Mouse (Mus musculus): ENCODE measurements around the gene Kctd15. TPM values are rescaled to one million over a fixed set of nuclear protein-coding genes. Genes with fewer than 3 reads are reported as not detected.

Kctd15 gene
- polyA plus RNA-seq (2012; rRNA removed) = 25.0 and 25.4 TPM in 2 replicates

DNA sequence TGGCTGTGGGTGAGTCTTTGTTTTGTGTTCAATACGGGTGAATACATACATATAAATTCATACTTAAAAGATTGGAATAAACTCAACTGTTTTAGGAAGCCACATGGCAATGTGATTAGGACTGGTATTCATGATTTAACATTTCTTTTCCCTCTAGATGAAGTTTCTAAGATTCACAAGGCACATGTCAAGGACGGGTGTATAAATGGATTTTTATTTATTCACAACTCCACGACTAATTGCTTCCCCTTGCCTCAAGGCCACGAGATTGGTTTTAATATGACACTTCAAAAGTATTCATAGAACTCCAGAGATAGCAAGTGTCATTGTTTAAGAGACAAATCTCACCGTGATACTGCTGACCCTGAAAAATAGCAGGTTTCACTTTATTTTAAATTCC is at the start of gene Kctd15:
Gene Kctd15, minus strand, starts transcription at position 101 of the 400 bp plus-strand sequence.
- no peak for DNase-seq (ENCODE audit: extremely low spot score in 1 of 2, low spot score in 1 of 2)

DNA sequence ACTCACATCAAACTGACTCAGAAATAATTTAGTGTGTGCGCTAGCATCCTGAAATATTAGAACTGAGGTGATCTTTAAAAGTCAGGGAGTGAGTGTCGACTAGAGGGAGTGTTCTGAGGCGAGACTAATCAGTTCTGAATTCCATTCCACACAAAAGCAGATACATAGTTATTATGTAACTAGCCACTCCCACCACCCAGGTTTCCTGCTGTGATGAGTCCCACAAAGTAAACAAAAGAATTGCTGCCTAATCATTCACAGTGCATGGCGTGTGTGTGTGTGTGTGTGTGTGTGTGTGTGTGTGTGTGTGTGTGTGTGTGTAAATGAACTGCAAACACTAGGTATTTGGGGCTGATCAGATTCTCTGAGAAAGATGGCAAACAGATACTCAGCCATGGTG is 47.9 kb upstream of the Kctd15 start:
- DNase-seq (ENCODE audit: extremely low spot score in 1 of 2, low spot score in 1 of 2) = no peak

DNA sequence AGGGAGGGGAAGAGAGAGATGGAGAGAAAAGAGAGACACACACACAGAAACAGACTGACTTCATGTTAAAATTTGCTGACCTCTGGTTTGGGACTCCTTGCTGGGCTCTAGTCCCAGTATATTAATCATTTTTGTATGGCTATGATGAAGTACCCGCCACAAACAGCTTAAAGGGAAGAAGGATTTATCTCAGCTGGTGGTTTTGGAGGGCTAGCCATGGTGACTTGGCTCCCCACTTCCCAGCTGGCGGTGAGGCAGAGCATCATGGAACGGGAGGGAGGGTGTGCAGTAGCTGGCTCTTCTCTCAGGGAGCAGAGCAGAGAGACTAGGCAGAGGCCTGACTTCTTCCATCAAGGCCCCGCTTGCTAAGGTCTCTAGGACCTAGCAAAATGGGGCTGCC is 46.9 kb upstream of the Kctd15 start:
- no peak for DNase-seq (ENCODE audit: extremely low spot score in 1 of 2, low spot score in 1 of 2)

DNA sequence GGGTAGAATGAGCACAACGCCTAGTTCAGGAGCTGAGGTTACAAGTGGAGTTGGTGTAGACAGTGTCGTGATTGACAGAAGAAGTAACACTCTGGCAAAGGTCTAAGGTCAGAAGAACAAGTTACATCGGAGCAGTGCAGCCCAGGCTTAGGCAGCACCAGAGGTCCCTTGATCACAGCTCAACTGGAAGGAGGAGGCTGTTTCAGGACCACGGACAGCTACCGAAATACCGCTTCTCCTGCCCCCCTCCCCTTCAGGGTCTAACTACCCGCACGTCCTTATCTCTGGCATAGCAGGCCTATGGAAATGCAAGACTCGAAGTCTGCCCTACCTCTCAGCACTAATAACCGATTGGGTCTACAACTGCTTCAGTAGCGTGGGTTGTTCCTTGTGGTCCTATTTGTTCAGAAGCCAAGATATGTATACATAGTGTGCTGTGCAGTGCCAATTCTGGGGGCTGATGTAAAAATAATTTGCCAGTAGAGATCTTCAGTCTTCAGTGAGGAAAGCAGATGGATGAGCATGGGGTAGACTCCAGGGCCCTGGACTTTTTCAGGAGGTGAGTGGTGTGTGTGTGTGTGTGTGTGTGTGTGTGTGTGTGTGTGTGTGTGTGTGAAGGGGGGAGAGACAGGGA is 46.3 kb upstream of the Kctd15 start:
- DNase-seq (ENCODE audit: extremely low spot score in 1 of 2, low spot score in 1 of 2) = peak in 1 of 2 experiments; percentile 33

DNA sequence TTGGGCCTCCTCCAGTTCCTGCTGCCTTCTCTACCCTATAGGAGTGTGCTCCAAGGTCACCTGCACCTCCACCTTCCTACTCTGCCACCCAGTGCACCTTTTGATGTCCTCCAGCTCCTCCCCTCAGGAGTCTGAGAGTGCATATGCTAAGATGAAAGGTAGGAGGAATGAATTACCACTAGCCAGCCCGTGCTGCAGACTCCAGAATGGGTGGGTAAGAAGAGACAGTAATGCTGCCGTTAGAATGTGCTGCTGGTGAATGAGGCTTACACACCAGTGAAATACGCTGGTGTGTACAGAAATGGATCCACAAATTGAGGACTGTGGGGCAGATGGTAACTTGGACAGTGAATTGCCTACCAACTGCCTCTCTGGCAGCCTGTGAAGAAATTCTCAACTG is 43.4 kb upstream of the Kctd15 start:
- DNase-seq (ENCODE audit: extremely low spot score in 1 of 2, low spot score in 1 of 2) = no peak

DNA sequence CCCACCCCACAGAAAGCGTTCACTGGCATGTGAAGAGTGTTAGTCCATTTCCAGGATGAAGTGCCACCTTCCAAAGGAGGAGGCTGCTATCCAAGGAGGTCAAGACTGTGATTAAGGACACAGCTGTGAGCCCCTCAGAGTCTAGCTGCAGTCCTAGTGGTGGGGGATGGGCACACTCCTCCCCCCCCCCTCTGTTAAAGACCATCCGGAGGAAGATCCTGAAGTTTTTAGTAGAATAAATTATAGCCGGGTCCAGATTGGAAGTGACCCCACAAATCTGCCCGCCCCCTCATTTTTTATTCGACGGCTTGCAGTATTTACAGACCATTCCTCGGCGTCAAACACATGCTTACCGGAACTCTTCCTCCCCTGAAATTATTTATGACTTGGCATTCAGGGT is 41.7 kb upstream of the Kctd15 start:
- no peak for DNase-seq (ENCODE audit: extremely low spot score in 1 of 2, low spot score in 1 of 2)

DNA sequence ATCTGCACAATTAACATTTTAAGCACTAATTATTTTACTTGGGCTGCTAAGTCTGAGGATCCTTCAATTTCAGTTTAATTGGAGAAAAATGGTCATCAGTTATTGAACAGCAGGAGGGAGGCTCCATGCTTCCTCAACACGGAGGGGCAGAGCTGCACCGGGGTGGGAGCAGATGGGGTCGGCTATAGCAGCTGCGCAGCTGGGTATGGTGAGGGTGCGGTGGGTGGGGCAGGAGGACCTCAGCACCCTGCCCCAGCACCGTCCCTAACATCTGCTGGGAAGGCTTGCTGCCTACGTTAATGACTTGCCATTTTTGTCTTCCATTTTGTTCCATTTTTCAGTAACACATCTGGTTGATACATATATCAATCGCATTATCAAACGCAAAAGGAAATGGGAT is 39.6 kb upstream of the Kctd15 start:
- DNase-seq (ENCODE audit: extremely low spot score in 1 of 2, low spot score in 1 of 2) = no peak

DNA sequence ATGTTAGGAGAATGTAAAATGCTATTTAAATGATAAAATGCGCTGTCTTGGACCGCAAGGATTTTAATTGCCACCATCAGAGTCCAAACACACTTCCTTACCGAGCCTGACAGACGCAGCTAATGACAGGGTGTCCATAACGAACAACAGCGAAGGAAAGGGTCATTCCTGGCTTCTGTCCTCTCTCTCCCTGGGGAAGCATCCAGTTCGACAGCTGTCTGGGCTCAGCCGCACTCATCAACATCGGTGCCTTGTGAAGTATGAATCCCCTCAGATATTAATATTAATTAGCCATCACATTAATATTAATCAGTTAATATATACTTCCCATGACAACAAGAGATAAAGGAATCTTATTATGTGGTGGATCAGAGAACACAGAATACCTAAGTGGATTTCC is 38.4 kb upstream of the Kctd15 start:
- DNase-seq (ENCODE audit: extremely low spot score in 1 of 2, low spot score in 1 of 2) = no peak

DNA sequence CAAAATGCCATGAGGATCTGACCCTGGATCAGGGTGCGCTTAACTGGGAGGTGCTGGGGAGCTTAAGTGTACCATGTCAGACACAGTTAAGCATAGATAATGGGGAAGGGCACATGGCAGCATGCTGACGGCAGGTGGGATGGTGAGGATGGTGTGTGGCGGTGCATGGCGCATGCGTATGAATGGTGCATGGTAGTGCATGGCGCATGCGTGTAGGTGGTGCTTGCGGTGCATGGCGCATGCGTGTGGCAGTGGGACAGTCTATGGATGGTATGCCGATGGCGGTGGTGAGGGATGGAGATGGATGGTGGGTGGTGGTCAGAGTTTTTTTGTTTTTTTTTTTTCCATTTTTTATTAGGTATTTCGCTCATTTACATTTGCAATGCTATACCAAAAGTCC is 37.4 kb upstream of the Kctd15 start:
- DNase-seq (ENCODE audit: extremely low spot score in 1 of 2, low spot score in 1 of 2) = no peak

DNA sequence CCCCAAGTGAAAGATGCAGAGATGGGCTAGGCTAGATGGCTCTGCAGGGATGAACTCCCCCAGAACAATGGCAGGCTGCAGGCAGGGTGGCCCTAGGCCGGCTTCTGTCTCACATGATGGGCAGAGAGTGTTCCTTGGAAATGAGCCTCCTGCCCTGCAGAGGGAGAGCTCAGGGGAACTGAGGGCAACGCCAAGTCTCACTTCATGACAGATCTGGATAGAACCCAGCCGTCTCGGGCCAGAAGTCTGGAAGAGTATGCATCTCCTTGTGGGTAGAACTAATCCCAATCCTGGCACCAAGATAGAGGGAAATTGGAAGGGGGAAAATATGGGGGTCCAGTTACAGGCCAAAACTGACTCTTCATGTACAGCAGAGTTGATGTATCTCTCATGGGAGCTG is 36.5 kb upstream of the Kctd15 start:
- DNase-seq (ENCODE audit: extremely low spot score in 1 of 2, low spot score in 1 of 2) = no peak

DNA sequence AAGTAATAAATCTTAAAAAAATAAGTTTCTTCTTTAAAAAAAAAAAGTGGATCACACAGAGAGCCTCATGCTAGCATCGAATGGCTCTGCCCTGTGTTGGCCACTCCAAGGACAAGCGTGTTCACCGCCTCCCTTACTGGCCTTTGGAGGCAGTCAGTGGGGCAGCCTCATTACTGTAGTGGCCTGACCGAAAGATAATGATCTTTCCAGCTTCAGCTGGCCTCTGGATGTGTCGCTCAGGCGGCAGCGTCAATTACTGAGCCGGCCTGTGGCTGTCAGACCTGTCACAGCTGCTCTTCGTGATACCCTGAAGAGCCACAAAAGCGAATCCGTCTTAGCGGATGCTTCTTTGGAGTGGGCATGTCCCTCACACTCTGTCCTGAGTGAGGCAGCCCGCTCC is 33.6 kb upstream of the Kctd15 start:
- no peak for DNase-seq (ENCODE audit: extremely low spot score in 1 of 2, low spot score in 1 of 2)

DNA sequence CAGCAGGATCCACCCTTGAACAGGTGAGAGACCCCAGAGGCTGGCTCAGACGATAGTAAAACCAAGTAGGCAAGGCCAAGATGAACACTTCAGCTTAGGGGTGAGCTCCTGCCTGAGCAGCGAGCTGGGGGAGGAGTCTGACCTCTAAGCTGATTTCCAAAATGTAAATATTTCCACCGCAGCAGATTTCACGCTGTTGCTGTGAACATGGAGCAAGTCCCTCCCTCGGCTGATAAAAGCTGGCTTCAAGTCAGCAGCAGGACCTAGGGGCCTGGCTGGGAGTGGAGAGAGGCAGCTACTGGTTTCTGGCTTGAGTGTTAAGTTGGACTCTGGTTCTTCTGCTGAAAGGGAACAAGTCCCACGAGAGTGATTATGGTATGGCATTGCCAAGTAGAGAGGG is 32.5 kb upstream of the Kctd15 start:
- DNase-seq (ENCODE audit: extremely low spot score in 1 of 2, low spot score in 1 of 2) = no peak

DNA sequence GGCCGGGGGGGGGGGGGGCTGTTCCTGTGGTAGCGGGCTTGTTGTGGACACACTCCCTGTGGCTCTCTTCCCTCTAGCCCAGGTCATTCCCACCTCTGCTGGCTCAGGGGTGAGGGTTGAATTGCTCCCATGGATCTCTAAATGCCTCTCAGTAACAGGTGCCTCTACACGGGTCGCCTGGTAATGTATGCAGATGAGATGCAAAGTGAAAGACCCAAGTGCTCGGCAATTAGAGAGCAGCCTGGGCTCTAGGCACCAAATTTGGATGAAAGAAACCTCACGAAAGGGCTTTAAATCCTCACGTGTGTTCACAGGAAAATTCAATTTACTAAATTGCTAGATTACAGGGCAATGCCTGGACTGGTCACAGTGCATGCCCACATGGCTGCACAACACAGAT is 29.3 kb upstream of the Kctd15 start:
- DNase-seq (ENCODE audit: extremely low spot score in 1 of 2, low spot score in 1 of 2) = no peak

DNA sequence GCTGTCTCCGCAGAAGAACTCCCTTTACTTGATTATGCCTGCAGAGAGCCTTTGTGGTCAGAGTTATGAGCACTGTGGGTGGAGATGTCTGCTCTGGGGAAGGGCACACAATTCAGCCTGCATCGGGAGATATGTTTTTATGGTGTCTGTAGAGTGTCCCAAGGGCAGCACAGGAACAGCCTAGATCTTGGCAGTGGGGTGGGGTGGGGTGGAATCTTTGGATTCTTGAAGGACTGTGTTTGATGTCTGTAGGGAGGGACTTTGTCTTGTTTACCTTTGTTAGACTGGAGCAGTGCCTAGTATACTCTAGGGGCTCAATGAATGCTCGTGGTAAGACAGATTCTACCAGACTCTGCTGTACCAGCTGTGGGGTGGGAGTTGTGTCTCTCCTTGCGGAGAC is 28.6 kb upstream of the Kctd15 start:
- DNase-seq (ENCODE audit: extremely low spot score in 1 of 2, low spot score in 1 of 2) = no peak

DNA sequence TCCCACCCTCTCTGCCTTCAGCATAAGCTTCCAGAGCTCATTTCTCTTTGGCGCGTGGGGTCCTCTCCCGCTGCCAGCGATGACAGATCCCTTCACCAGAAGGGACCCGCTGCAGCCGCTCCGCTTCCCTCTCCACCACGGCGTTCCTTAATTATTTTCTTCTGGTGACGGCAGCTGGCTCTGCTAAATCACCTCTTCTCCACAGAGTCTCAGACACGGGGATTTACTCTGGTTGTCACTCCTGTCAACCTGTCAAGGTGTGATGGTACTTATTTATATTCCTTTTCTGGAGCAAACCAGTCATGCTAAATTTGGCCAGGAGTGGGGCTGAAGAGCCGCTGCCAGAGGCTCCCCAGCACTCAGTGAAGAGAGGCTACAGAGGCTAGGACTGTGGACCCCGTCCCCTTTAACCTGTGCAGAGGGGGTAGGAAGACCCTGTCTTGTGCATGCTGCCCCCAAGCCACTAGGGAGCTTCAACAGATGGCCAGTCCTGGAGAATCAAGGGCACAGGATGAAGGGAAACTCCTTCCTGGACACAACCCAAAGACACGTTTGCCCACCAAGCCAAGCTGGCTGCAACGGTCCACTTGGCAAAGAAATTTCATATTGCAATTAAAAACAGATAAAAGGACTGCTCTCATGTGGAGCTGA is 24.4 kb upstream of the Kctd15 start:
- no peak for DNase-seq (ENCODE audit: extremely low spot score in 1 of 2, low spot score in 1 of 2)

DNA sequence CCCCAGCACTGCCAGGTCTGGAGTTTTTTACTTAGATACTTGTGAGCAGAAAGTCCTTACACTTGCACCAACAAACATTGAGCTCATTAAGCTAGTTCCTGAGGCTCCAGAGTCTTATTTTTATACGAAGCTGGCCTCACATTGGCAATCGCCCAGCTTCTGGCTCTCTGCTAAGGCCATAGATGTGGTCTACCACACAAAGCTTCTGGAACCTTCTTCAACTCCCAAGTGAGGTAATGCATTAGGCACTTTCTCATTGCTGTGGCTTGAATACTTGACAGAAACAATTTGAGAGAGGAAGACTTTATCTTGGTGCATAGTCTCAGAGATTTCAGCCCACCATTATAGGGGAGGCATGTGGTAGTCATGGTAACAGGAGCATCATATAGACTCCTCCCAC is 23.4 kb upstream of the Kctd15 start:
- no peak for DNase-seq (ENCODE audit: extremely low spot score in 1 of 2, low spot score in 1 of 2)

DNA sequence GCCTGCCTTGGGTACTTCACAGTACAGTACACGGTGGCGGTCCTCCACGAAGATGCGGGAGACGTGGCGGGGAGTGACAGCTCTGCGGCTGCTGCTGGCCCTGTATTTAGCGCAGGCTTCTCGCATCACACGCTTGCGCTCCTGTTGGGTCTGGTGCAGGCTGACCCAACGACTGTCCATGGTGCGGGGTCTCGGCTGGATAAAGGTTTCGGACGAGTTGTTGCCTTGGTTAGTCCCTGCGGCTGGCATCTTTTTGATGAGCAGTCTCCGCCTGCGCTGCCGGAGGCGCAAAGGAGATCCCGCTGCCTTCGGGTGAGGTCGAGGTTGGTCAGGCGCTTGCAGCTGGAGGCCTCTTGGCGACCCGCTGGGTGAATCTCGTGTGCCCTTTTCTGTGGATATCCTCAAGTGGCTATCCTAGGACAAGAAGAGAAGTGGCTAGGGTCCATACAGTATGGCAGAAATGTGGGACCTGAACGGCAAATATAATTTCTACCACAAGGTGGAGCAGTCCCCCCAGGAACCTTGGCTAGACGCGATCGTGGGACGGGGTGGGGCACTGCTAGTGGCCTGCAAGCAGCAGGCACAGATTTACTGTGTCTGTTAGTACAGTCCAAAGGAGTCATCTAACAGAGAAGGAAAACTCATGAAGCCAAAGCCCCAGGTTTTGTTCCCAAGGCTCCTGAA is 19.4 kb upstream of the Kctd15 start:
- DNase-seq (ENCODE audit: extremely low spot score in 1 of 2, low spot score in 1 of 2) = peak; percentile 49 to 92

DNA sequence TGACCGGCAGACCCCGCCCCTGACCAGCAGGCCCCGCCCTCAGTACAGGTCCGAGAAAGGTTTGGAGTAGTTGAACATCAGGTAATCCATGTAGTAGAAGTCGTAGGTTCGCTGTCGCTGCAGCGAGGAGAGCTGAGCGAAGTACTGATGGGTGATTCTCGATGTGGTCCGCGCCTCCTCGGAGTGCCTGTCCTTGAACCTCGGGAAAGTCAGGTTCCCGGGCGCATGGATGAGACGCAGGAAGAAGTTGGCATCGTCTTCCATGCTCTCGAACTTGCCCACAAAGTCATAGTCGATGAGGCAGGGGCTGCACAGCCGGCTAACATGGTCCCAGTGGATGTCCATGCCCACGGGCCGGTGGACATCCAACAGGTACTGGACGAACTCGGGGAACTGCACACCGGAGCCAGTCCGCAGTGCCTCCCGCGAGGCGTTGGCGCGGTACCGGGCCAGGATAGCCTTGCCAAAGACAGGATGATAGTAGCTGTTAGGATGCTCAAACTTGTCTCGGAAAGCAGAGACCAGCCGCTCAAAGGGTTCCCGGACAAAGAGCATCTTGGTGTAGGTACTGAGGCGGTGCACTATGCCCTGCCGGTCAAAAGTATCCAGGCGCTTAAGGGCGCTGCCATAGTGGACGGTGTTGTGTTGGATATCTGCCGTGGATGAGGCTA is 18.7 kb upstream of the Kctd15 start:
- DNase-seq (ENCODE audit: extremely low spot score in 1 of 2, low spot score in 1 of 2) = no peak

DNA sequence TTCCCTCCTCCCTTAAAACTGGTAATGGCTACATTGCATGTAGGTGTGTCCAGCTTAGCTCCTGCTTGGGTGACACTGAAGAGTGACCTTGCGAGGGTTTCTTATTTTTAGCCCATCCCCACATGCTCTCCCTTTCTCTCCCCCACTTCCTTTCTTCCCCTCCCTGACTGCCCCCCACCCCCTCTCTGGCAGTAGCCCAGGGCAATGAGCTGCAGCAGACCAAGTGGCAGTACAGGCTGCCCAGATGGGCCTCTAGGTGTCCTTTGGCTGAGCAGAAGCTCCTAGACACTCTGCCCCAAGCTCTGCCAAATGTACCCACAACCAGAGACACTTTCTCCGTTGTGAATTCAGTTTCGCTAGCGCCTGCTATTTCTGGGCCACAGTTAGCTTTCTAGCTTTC is 16.4 kb upstream of the Kctd15 start:
- no peak for DNase-seq (ENCODE audit: extremely low spot score in 1 of 2, low spot score in 1 of 2)

DNA sequence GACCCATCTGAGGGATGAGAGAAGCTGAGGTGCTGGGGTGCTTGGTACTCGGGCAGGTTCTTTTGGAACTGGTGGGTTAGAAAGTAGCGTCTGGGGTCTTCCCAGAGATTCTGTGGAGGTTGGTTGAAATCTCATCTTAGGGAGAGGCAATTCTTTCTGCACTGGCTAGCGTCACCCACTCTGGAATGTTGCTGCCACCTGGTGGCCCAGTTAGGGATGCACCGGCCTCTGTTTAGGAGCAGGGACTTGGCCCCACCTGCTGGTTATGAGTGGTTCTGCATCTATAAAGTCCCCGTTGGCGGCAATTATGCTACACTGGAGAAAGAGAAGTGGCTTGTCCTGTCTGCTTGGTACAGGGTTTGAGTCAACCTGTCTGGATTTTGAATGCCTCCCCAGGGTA is 15.4 kb upstream of the Kctd15 start:
- DNase-seq (ENCODE audit: extremely low spot score in 1 of 2, low spot score in 1 of 2) = peak; percentile 65 to 98

DNA sequence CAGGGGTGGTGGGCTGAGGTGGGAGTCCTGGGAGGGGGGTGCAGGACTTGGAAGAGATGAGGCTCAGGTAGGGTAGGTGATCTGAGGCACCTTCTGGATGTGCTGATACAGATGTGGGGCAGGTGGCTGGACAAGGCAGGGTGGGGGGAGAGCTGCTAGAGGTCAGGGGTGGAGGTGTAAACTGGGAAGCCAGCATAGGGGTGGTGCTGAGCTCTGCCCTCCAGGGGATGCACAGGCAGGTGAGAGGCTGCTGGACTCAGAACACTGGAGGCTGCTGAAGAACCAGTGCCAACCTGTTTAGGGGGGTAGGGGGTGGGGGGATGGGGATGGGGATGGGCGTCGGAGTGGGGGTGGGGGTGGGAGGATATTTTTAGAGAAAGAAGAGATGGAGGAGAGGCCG is 14.2 kb upstream of the Kctd15 start:
- no peak for DNase-seq (ENCODE audit: extremely low spot score in 1 of 2, low spot score in 1 of 2)

DNA sequence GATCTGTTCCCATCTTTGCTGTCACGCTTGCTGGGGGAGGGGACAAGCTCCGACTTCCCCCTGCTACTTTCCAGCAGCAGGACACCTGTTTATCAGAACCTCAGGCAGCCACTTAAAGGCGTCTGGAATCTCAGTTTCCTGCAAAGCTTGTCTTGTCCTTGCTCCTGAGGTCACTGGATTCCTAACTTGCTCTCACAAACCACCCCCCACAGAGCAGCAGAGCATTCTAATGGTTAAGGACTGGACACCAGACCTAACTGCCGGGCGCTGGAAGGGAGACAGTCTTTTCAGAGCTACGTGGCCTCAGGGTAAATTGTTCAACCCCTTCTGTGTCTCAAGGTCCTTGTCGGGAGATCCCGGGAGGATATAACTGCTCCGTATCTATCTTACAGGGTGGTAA is 12.8 kb upstream of the Kctd15 start:
- DNase-seq (ENCODE audit: extremely low spot score in 1 of 2, low spot score in 1 of 2) = no peak

Measured in frontal cortex, adult 2 months (tissue).